Mouse (Mus musculus) brown adipose tissue, adult 24 weeks (tissue): Measurements from ENCODE around the gene Pdlim1. TPM values are rescaled to one million over a fixed set of nuclear protein-coding genes. Genes with fewer than 3 reads are reported as not detected.

Experiments used
- polyA plus RNA-seq: library from polyadenylated mRNA; stranded (reverse); fragments of >200 nt; gene quantifications from 2 replicates; pipeline ENCODE4 v1.2.4, GENCODE M21; 2012; ENCODE audit not compliant: missing spikeins, insufficient read depth, insufficient read length

Gene Pdlim1
- polyA plus RNA-seq, 1 experiment, result 14.0 TPM

Other genes with a start within 250 kb of the Pdlim1 start
- not detected in 2 replicates for gene Cyp2c54, start 198.0 kb downstream of the Pdlim1 start, polyA plus RNA-seq
- gene Cyp2c50, start 182.2 kb downstream of the Pdlim1 start, polyA plus RNA-seq, result 1.0 TPM in 1 of 2 replicates, not detected in the other
- not detected in 2 replicates for gene Cyp2c70, start 84.5 kb downstream of the Pdlim1 start, polyA plus RNA-seq
- gene Sorbs1, start 241.9 kb upstream of the Pdlim1 start, polyA plus RNA-seq, result 254 and 431 TPM in 2 replicates